Mouse (Mus musculus): ENCODE results near the gene Tnni3. TPM values are rescaled to one million over a fixed set of nuclear protein-coding genes. Genes with fewer than 3 reads are reported as not detected.

The Tnni3 gene
- total and polyA plus RNA-seq, 3 experiments = 328 to 353 TPM; not detected in 1

- DNase-seq (ENCODE audit: low read depth, low spot score) = no peak
- no peak overlapping the region for H3K27ac ChIP-seq (ENCODE audit: control insufficient read depth, low read depth, low read length)
- no peak for TF ChIP-seq ZMIZ1 (IDR thresholded peaks at IDR 0.05; ENCODE audit: low read depth, low read length)
- TF ChIP-seq RAD21 (IDR thresholded peaks at IDR 0.05; ENCODE audit: low read depth, low read length) = no peak
- no peak for TF ChIP-seq MAFK (IDR thresholded peaks at IDR 0.05; ENCODE audit: borderline replicate concordance, low read depth, low read length)
- no peak for TF ChIP-seq ZKSCAN1 (IDR thresholded peaks at IDR 0.05; ENCODE audit: low read depth, low read length)
- no peak for TF ChIP-seq SMC3 (IDR thresholded peaks at IDR 0.05; ENCODE audit: low read depth, low read length)
- no peak for TF ChIP-seq NELFE (IDR thresholded peaks at IDR 0.05; ENCODE audit: low read depth, low read length)
- no peak for TF ChIP-seq TCF12 (IDR thresholded peaks at IDR 0.05; ENCODE audit: low read depth, low read length)
- peaks cover 57% of the 10 kb centered on the region for H3K79me2 ChIP-seq (ENCODE audit: control insufficient read depth, insufficient read depth, low read length, poor library complexity)
- no peak overlapping the region for H3K9ac ChIP-seq (ENCODE audit: control insufficient read depth, low read depth, low read length, poor library complexity, severe bottlenecking)
- H3K4me3 ChIP-seq (ENCODE audit: control insufficient read depth in 1 of 2, insufficient read depth in 1 of 2, low read depth in 2 of 2, low read length in 2 of 2) = no peak overlapping the region
- no peaks in the 10 kb centered on the region for H3K27me3 ChIP-seq (ENCODE audit: control insufficient read depth in 1 of 2, insufficient read depth in 2 of 2, low read length in 2 of 2)
- H3K36me3 ChIP-seq (ENCODE audit: control insufficient read depth in 1 of 2, insufficient read depth in 2 of 2, low read length in 2 of 2) = peaks cover 10 to 33% of the 10 kb centered on the region in 2 experiments
- H3K9me3 ChIP-seq (replicated peaks; ENCODE audit: insufficient read depth, low read length) = no peaks in the 10 kb centered on the region
- H3K4me1 ChIP-seq (ENCODE audit: control insufficient read depth in 1 of 2, insufficient read depth in 2 of 2, low read length in 2 of 2) = peaks cover 0 to 43% of the 10 kb centered on the region in 2 experiments; a peak in 3 of 4 replicates
Measured at GRCm38 (mm10) chr7:4496468-4496867, 27.6 kb downstream of the Tnni3 start.

- H3K9ac ChIP-seq (ENCODE audit: control insufficient read depth, low read depth, low read length, poor library complexity, severe bottlenecking) = no peak overlapping the region
- H3K4me3 ChIP-seq (ENCODE audit: control insufficient read depth in 1 of 2, insufficient read depth in 1 of 2, low read depth in 2 of 2, low read length in 2 of 2) = no peak overlapping the region
- H3K36me3 ChIP-seq (ENCODE audit: control insufficient read depth in 1 of 2, insufficient read depth in 2 of 2, low read length in 2 of 2) = peaks cover 10 to 34% of the 10 kb centered on the region in 2 experiments
- peak overlapping the region; percentile 41 for H3K27ac ChIP-seq (ENCODE audit: control insufficient read depth, low read depth, low read length)
- no peaks in the 10 kb centered on the region for H3K27me3 ChIP-seq (ENCODE audit: control insufficient read depth in 1 of 2, insufficient read depth in 2 of 2, low read length in 2 of 2)
- peaks cover 33% of the 10 kb centered on the region for H3K79me2 ChIP-seq (ENCODE audit: control insufficient read depth, insufficient read depth, low read length, poor library complexity)
- DNase-seq (ENCODE audit: low read depth, low spot score) = peak; percentile 81
- H3K9me3 ChIP-seq (replicated peaks; ENCODE audit: insufficient read depth, low read length) = no peaks in the 10 kb centered on the region
- peaks cover 3 to 44% of the 10 kb centered on the region in 2 experiments for H3K4me1 ChIP-seq (ENCODE audit: control insufficient read depth in 1 of 2, insufficient read depth in 2 of 2, low read length in 2 of 2)
- TF ChIP-seq JUND (IDR thresholded peaks at IDR 0.05; ENCODE audit: low read depth, low read length) (0 out of 2 replicates have a peak, but pooled peaks have one; percentile 43), ZNF384 (IDR thresholded peaks at IDR 0.05; ENCODE audit: low read depth, low read length) (no peak), MYC (IDR thresholded peaks at IDR 0.05; ENCODE audit: low read depth, low read length) (no peak; the same call in 1 of the 2 replicates), CHD2 (IDR thresholded peaks at IDR 0.05; ENCODE audit: low read length) (no peak), SIN3A (IDR thresholded peaks at IDR 0.05; ENCODE audit: low read length) (no peak), EP300 (IDR thresholded peaks at IDR 0.05; ENCODE audit: low read depth in 1 of 2, low read length in 2 of 2) (peak; percentile 68 to 74), MAFK (IDR thresholded peaks at IDR 0.05; ENCODE audit: borderline replicate concordance, low read depth, low read length) (no peak), USF1 (IDR thresholded peaks at IDR 0.05; ENCODE audit: low read depth, low read length) (no peak), MAX (IDR thresholded peaks at IDR 0.05; ENCODE audit: low read length) (no peak), SMC3 (IDR thresholded peaks at IDR 0.05; ENCODE audit: low read depth, low read length) (no peak), RAD21 (IDR thresholded peaks at IDR 0.05; ENCODE audit: low read depth, low read length) (no peak), NRF1 (IDR thresholded peaks at IDR 0.05; ENCODE audit: insufficient read depth, low read depth, low read length, poor library complexity, severe bottlenecking) (no peak), TBP (IDR thresholded peaks at IDR 0.05; ENCODE audit: low read depth, low read length) (no peak), POLR2AphosphoS5 (IDR thresholded peaks at IDR 0.05; ENCODE audit: borderline replicate concordance, low read depth, low read length) (no peak), MXI1 (IDR thresholded peaks at IDR 0.05; ENCODE audit: low read depth, low read length) (no peak), USF2 (IDR thresholded peaks at IDR 0.05; ENCODE audit: borderline replicate concordance in 1 of 2, insufficient read depth in 1 of 2, low read depth in 1 of 2, low read length in 2 of 2) (no peak), HCFC1 (IDR thresholded peaks at IDR 0.05; ENCODE audit: low read depth, low read length) (no peak), TAL1 (IDR thresholded peaks at IDR 0.05; ENCODE audit: low read length) (peak; percentile 79), CHD1 (IDR thresholded peaks at IDR 0.05; ENCODE audit: low read depth, low read length) (no peak), POLR2A (IDR thresholded peaks at IDR 0.05; ENCODE audit: control insufficient read depth in 1 of 2, insufficient read depth in 1 of 2, low read depth in 1 of 2, low read length in 2 of 2, poor library complexity in 1 of 2) (no peak), GABPA (IDR thresholded peaks at IDR 0.05; ENCODE audit: low read depth, low read length) (no peak), NELFE (IDR thresholded peaks at IDR 0.05; ENCODE audit: low read depth, low read length) (no peak), RCOR1 (IDR thresholded peaks at IDR 0.05; ENCODE audit: low read depth, low read length) (peak; percentile 67; the same call in 1 of the 2 replicates), ELF1 (IDR thresholded peaks at IDR 0.05; ENCODE audit: low read depth, low read length) (no peak), ZMIZ1 (IDR thresholded peaks at IDR 0.05; ENCODE audit: low read depth, low read length) (no peak), CTCF (IDR thresholded peaks at IDR 0.05 in 2 of 3, conservative IDR thresholded peaks at IDR 0.05 in 1 of 3; ENCODE audit: control insufficient read depth in 1 of 3, insufficient read depth in 1 of 3, low read depth in 2 of 3, low read length in 3 of 3, poor library complexity in 1 of 3, severe bottlenecking in 1 of 3) (no peak), MEF2A (IDR thresholded peaks at IDR 0.05; ENCODE audit: extremely low read depth, insufficient replicate concordance, low read depth, low read length, poor library complexity, severe bottlenecking) (no peak), TCF12 (IDR thresholded peaks at IDR 0.05; ENCODE audit: low read depth, low read length) (peak; percentile 37; the same call in 1 of the 2 replicates), BHLHE40 (IDR thresholded peaks at IDR 0.05; ENCODE audit: borderline replicate concordance, low read depth, low read length) (peak; percentile 85)
Measured at GRCm38 (mm10) chr7:4493991-4494390, 30.0 kb downstream of the Tnni3 start.

Data from MEL (cell line).